Mouse (Mus musculus) heart, postnatal 0 days (tissue): ENCODE measurements around the gene Fmo6.

Experiments used
- CTCF ChIP-seq: IDR thresholded peaks from 2 replicates; pipeline ENCODE4 v1.5.1; 2016; ENCODE audit warnings: antibody characterized with exemption, control low read depth, low read depth
- EP300 ChIP-seq: IDR thresholded peaks from 2 replicates; pipeline ENCODE4 v1.6.1; 2016; ENCODE audit warnings: antibody characterized with exemption, low read depth

DNA sequence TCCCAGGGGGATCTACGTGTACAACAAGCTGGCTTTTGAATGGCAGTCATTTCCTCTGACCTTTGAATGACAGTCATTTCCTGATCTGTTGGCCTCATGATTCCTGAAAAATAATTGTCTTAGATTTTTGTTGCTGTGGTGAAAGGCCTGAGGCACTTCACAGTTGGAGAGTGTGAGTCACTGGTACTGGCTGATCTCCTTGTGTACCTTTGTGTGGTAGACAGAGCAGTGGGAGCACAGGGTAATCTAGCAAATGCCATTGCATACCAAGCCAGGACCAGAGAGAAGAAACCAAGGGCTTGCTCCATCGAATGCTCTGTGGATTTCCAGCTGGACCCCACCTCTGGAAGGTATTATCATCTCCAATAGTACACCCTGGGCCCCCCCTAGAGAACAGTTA is 15.8 kb upstream of the Fmo6 start:
- TF ChIP-seq CTCF (no peak), EP300 (no peak)
